Mouse (Mus musculus) spleen, adult 2 months (tissue): ENCODE measurements around the gene Ccndbp1. TPM values are rescaled to one million over a fixed set of nuclear protein-coding genes. Genes with fewer than 3 reads are reported as not detected.

Experiments
- DNase-seq, 2 experiments: peaks; one replicate each; pipeline versions ENCODE4 v3.0.0 to v3.0.0-alpha.2; 2012 to 2021; ENCODE audit warnings: low spot score in 2 of 2, low read depth in 1 of 2
- H3K27ac ChIP-seq: fragments of 200-500 bp; 2 replicates; pipeline ENCODE4 v1.5.1; 2012; ENCODE audit warnings: low read length, inconsistent platforms; ENCODE audit not compliant: insufficient read depth
- H3K27me3 ChIP-seq: fragments of 200-500 bp; 2 replicates; pipeline ENCODE4 v1.6.1; 2012; ENCODE audit warnings: mild to moderate bottlenecking, moderate library complexity, low read length, inconsistent platforms; ENCODE audit not compliant: control insufficient read depth, insufficient read depth
- H3K36me3 ChIP-seq: fragments of 200-500 bp; 2 replicates; pipeline ENCODE4 v1.6.1; 2012; ENCODE audit warnings: mild to moderate bottlenecking, low read length, inconsistent platforms; ENCODE audit not compliant: control insufficient read depth, insufficient read depth
- H3K4me1 ChIP-seq: fragments of 200-500 bp; 2 replicates; pipeline ENCODE4 v1.6.1; 2011; ENCODE audit warnings: inconsistent platforms; ENCODE audit not compliant: control insufficient read depth, insufficient read depth, insufficient read length
- H3K4me3 ChIP-seq: fragments of 200-500 bp; 2 replicates; pipeline ENCODE4 v1.5.1; 2011; ENCODE audit warnings: mild to moderate bottlenecking, inconsistent platforms; ENCODE audit not compliant: insufficient read depth, insufficient read length; ENCODE audit errors: extremely low read depth
- CTCF ChIP-seq: fragments of 200-500 bp; IDR thresholded peaks from 2 replicates; pipeline ENCODE4 v1.5.1; 2011; ENCODE audit warnings: mild to moderate bottlenecking, inconsistent platforms; ENCODE audit not compliant: insufficient read depth, insufficient read length, insufficient replicate concordance; ENCODE audit errors: extremely low read depth
- POLR2A ChIP-seq: fragments of 200-500 bp; IDR thresholded peaks from 2 replicates; pipeline ENCODE4 v1.6.1; 2011; ENCODE audit warnings: low read depth, low read length, inconsistent platforms
- WGBS: fragments of 180-500 bp; shearing (Covaris S2); methylation state at CpG from one replicate; pipeline ENCODE4 v1.1.7; 2018; 5-methylcytosine and 5-hydroxymethylcytosine counted together
- polyA plus RNA-seq: library from polyadenylated mRNA; depleted of rRNA; stranded (reverse); fragments of >200 nt; gene quantifications from 2 replicates; pipeline ENCODE4 v1.2.3, GENCODE M21; 2012

Gene Ccndbp1
- polyA plus RNA-seq, 1 experiment = 33.5 TPM

- H3K36me3 ChIP-seq = peaks cover 6% of the 10 kb centered on the region
- H3K27me3 ChIP-seq = no peaks in the 10 kb centered on the region
- H3K27ac ChIP-seq = no peak overlapping the region
- H3K4me1 ChIP-seq = no peaks in the 10 kb centered on the region
- TF ChIP-seq POLR2A (no peak), CTCF (no peak)
- no peak overlapping the region for H3K4me3 ChIP-seq
- 86% methylated on average over 8 of the region's 8 CpGs for WGBS
- DNase-seq = no peak
These were observed 9.3 kb upstream of the Ccndbp1 start for GRCm38 (mm10) chr2:120998863-120999262.

- Histone ChIP-seq H3K4me1 (no peaks in the 10 kb centered on the region), H3K27me3 (no peaks in the 10 kb centered on the region), H3K36me3 (peaks cover 6% of the 10 kb centered on the region), H3K27ac (no peak overlapping the region), H3K4me3 (no peak overlapping the region)
- DNase-seq = no peak
- WGBS = 88% methylated on average over 2 of the region's 2 CpGs
- TF ChIP-seq POLR2A (no peak), CTCF (no peak)
These were observed 4.6 kb upstream of the Ccndbp1 start for GRCm38 (mm10) chr2:121003586-121003985.

- Histone ChIP-seq H3K36me3 (peaks cover 4% of the 10 kb centered on the region), H3K4me1 (peaks cover 2% of the 10 kb centered on the region; the same call in 1 of the 2 replicates), H3K27ac (no peak overlapping the region), H3K4me3 (no peak overlapping the region), H3K27me3 (no peaks in the 10 kb centered on the region)
- no peak for DNase-seq
- WGBS = 93% methylated on average over 7 of the region's 7 CpGs
- no peak for TF ChIP-seq CTCF
These were observed 4.0 kb upstream of the Ccndbp1 start for GRCm38 (mm10) chr2:121004018-121004811.

GRCm38 (mm10) chr2:121006986-121007385 is 1.2 kb upstream of the Ccndbp1 start:
- no peak overlapping the region for H3K4me3 ChIP-seq
- DNase-seq = no peak
- no peak for TF ChIP-seq POLR2A
- TF ChIP-seq CTCF = no peak
- no peak overlapping the region for H3K27ac ChIP-seq
- peaks cover 2% of the 10 kb centered on the region; the same call in 1 of the 2 replicates for H3K4me1 ChIP-seq
- WGBS = 94% methylated on average over 1 of the region's 1 CpGs
- H3K27me3 ChIP-seq = no peaks in the 10 kb centered on the region
- H3K36me3 ChIP-seq = peaks cover 10% of the 10 kb centered on the region

GRCm38 (mm10) chr2:121008664-121009007 is 433 bp downstream of the Ccndbp1 start:
- TF ChIP-seq CTCF (no peak), POLR2A (no peak)

GRCm38 (mm10) chr2:121009071-121009677 is 971 bp downstream of the Ccndbp1 start:
- Histone ChIP-seq H3K36me3 (peaks cover 16% of the 10 kb centered on the region), H3K27me3 (no peaks in the 10 kb centered on the region), H3K27ac (no peak overlapping the region), H3K4me3 (peak overlapping the region; percentile 100), H3K4me1 (peaks cover 2% of the 10 kb centered on the region; the same call in 1 of the 2 replicates)
- DNase-seq = no peak
- 18% methylated on average over 5 of the region's 5 CpGs for WGBS
- no peak for TF ChIP-seq POLR2A

More at GRCm38 (mm10) chr2:121008664-121009007, 433 bp downstream of the Ccndbp1 start:
- 1% methylated on average over 12 of the region's 12 CpGs for WGBS
- H3K27ac ChIP-seq = peak overlapping the region; percentile 73
- H3K36me3 ChIP-seq = peaks cover 16% of the 10 kb centered on the region
- peaks cover 2% of the 10 kb centered on the region; the same call in 1 of the 2 replicates for H3K4me1 ChIP-seq
- no peak for DNase-seq
- H3K4me3 ChIP-seq = peak overlapping the region; percentile 100
- no peaks in the 10 kb centered on the region for H3K27me3 ChIP-seq

GRCm38 (mm10) chr2:121012676-121013075 is 4.5 kb downstream of the Ccndbp1 start:
- peaks cover 41% of the 10 kb centered on the region for H3K36me3 ChIP-seq
- 96% methylated on average over 9 of the region's 9 CpGs for WGBS

More at GRCm38 (mm10) chr2:121012676-121013075, 4.5 kb downstream of the Ccndbp1 start:
- H3K4me1 ChIP-seq = peaks cover 2% of the 10 kb centered on the region; the same call in 1 of the 2 replicates
- H3K27ac ChIP-seq = no peak overlapping the region
- H3K4me3 ChIP-seq = no peak overlapping the region
- TF ChIP-seq POLR2A (no peak), CTCF (no peak)
- no peak for DNase-seq
- H3K27me3 ChIP-seq = no peaks in the 10 kb centered on the region
